Mouse (Mus musculus) kidney, adult 9 months (tissue): ENCODE results near the gene Nckap5.
"Not testable (repeated sequence)": the region's sequence is repeated elsewhere in the genome, so short reads cannot be mapped to it uniquely, and the experiment has no call there.

ENCODE experiments used
- DNase-seq: peaks from one replicate; pipeline ENCODE4 v3.0.0; 2022

Gene Nckap5

DNA sequence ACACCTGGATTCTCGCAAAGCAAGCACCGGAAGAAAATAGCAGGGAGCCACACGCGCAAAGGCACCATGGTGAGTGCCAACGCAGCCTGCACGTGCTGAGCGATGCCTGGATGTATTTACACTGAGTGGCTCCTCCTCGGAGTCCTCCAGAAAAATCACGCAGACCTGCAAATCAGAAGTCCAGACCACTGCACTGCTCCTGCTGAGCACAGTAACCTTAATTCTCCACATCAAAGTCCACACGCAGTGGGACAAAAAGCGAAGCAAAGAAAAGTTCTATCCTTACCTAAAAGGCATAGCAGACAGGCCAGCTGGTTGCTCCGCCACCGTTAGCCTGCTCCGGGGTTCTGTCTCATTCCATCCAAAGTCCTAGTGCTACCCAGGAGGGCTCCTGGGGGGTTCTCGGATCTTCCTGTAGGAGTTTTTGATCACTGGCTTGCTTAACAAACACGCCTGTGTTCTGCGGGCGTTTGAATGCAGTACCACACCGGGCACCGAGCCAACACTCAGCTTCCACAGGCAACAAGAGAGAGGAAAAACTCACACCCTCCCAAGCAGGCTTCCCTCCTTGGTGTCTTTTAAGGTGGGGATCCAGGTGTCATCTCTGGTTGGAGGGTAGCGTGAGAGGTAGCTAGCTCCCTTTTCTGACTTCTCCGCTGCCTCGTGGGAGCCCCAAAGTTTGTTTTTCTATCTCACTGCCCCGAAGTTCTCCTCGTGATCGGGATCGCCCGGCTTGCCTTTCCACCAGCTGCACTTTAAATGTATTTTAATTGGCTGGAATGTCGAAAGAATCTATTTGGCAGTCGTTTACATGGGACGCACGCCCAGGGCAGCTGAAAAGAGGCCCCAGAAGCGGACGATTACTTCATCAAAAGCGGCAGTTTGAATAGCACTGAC is at the start of gene Nckap5:
TSS of gene Nckap5 (minus strand) at position 769 of the 897 bp plus-strand sequence.
- peak; percentile 53 for DNase-seq

DNA sequence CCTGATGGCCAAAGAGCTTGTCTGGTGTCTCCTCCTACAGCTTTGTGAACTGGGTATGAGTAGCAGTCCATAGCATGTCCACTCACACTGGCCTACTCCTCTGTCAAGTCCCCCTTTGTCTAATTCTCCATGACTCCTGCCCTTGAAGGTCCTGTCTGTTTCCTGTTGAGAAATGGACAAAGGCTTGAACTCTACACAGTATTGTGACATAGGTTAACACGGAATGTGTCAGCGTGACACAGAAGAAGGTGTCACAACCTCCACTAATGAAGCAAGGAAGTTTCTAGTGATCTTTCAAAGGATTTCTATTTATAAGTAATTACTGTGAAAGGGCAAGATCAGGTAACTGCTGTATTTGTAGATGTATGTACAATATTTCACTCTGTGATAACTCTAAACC is 46.9 kb upstream of the Nckap5 start:
- DNase-seq, result no peak

DNA sequence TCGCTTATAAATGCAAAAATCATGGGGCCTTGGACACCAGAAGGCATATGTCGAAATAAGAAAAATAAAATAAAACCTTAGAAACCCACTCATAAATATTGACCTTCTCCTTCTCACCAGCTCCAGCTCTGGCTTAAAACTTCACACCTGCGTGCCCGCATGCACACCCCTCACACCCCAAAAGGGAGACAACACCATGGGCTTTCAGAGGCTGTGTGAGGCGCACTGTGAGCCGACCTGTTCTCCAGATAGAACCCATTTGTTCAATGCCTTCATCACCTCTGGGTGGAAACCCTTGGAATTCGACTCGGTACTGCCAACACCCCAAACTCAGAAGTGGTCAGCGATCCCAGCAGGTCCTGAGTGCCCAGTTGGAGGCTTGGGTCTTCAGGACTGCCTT is 37.8 kb upstream of the Nckap5 start:
- DNase-seq, result no peak

DNA sequence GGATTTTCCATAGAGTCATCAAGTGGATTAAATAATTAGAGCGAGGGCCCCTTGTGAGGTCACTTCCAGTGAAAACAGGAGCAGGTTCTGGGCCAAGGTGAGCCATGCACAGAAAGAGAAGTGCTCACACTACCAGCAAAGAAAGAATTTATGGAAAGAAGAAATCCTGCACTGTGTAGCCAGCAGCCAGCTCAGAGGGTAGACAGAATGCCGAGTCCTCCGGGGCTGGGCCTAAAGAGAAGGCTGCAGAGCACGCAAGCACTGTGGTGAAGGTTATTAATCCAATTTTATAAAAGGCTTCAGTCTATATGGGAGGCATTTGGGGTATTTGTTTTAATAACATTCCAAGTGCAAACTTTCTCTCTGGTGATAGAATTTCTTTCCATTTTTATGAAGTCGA is 37.3 kb upstream of the Nckap5 start:
- no peak for DNase-seq

DNA sequence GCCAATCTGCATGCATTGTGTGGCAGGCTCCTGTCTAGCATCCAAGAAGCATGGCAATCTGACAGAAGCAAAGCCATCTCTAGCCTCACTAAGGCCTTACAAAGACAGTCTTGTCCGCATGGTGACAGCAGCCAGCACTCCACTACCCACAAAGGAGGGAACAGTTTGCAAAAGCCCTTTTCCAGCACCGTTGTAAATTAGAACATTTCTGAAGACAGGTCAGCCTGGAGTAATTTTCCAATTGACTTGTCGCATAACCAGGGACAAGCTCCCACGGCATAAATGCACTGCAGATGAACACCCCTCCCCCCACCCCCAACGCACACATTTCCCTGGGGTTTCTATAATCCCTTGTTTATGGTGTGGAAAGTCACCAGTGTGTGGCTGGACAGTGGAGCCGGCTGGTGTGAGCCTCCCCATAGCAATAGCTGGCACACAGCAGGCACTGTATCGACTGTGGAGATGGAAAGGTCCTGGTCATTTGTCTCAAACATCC is 35.0 kb upstream of the Nckap5 start:
- DNase-seq, result no peak

DNA sequence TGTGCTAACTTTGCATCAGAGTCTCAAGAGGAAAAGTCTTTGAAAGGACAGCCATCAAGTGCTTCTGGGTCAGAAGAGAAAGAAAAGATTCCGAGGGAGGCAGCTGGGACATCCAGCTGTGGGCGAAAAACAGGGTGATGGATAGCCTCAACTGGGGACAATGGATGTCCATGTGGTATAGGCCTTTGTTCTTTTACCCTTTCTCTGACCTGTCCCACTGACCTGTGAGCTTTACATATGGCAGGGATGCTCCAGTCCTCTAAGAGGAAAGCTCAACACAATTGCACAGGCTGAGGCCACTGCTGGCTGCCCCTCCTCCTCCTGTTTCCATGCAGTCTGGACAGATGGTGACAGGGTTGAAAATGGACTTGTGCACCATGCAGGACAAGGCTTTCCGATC is 31.2 kb upstream of the Nckap5 start:
- DNase-seq, result no peak

DNA sequence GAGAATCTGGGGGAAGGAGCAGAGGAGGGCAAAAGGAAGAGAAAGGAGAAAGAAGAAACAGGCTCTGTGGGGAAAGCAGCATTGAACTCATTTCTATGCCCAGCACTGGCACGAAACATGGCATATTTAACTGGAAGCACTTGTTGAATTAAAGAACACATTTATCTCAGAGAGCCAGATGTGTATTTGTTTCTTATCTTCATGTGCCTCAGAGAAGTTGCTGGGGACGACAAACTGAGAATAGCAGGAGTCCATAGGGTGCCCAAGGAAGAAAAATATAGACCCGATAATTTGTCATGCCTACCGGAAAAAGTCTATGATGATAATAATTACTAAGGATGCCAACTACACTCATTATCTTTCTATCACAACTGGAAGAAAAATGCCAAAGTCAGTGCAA is 29.9 kb upstream of the Nckap5 start:
- DNase-seq, result no peak

DNA sequence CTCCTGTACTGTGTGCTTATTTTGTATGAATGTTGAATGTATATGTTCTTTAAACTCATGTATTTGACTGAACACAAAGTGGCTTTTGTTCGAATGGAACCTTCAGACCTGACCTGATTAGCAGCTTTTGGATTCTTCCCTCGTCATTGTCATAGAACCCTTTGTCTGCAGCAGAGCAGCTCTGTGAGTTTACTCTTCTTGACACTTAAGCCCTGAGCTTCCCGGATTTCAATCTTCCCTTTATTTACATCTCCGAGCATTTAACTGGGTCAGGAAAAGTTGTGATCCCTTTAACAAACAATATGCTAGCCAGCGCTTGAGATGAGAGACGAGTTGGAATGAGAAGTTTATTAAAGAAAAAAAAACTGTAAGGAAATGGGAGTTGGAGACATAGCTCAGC is 18.9 kb upstream of the Nckap5 start:
- DNase-seq, result no peak

DNA sequence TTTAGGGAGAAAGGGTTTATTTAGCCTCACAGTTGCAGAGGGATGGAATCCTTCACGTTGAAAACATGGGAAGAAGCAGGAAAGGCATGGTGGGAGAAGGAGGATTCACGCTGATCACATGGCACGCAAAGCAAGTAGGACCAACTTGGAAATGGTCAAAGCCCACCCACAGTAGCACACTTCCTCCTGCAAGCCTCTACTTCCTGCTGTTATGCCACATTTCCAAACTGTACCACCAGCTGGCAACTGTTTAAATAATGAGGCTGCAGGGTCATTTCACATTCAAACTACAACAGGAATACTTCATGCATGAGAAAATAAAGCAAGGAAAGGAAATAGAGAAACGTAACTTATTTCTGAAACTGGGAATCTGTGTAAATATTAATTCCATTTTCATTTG is 15.7 kb upstream of the Nckap5 start:
- no peak for DNase-seq

DNA sequence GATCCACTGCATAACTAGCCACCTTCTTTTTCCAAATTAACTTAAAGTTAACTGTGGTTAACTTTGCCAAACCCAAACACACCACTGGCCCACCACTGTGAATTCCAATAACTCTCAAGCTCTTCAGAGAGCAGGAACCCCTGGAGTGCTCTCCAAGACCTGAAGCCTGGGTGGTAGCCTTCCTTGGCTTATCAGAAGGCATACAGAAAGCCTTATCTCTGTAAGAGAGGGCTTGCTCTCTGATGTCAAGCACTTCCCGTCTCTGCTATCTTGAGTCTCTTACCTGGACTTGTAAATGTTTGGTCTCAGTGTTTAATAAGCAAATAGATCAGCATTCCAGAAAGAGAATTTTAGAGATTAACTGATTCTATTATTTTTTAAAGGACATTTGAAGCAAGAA is 2.3 kb upstream of the Nckap5 start:
- DNase-seq, result no peak

DNA sequence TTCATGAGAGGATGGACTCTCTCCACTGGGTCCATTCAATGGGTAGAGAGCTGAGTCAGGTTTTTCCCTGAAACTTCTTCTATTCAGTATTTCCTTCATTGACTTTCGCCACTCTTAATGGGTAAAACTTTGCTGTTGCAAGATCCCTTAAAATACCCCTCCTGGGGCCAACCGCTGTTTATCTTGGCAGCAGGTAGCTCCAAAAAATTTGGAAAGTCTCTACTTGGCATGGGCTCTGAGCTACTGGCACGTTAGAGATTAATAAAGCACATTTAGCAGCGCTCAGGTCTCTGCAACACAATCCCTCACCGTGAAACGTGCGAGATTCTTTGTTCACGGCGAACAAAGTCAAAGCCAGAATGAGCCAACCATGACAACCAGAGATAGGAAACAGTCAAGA is 1.6 kb downstream of the Nckap5 start:
- peak; percentile 28 for DNase-seq

DNA sequence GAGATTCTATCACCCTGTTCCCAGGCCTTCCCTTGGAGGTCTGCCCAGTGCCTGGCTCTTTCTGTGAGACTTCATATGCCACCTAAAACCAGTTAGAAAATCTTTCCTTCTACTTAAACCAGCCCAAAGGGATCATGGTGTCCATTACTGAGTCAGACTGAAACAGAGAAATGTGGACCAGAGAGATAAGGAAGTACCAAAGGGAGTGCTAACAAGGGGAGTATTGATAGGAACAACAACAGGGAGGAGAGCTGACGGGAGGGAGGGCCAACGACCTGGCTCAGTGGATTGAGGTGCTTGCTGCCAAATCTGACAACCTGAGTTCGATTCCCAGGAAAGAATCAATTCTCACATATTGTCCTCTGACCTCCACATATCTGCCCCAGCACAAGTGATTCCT is 5.8 kb downstream of the Nckap5 start:
- no peak for DNase-seq

DNA sequence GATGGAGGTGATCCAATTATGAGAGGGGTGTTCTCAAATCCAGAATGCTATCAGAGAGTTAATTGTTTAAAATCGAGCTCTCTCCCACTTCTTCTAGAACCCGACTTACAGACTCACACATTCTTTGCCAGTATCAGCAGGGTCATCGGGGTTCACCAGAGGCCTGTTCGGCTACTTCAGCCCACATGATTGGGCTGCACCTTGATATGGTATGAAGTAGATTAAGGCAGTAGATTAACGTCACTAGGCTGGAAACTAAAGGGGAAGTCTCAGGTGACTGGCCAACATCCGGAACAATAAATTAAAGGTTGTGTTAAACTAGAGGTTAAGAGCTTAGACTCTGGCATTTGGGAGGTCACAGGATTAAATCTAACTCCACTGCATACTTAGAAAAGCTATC is 8.4 kb downstream of the Nckap5 start:
- DNase-seq, result peak; percentile 10

DNA sequence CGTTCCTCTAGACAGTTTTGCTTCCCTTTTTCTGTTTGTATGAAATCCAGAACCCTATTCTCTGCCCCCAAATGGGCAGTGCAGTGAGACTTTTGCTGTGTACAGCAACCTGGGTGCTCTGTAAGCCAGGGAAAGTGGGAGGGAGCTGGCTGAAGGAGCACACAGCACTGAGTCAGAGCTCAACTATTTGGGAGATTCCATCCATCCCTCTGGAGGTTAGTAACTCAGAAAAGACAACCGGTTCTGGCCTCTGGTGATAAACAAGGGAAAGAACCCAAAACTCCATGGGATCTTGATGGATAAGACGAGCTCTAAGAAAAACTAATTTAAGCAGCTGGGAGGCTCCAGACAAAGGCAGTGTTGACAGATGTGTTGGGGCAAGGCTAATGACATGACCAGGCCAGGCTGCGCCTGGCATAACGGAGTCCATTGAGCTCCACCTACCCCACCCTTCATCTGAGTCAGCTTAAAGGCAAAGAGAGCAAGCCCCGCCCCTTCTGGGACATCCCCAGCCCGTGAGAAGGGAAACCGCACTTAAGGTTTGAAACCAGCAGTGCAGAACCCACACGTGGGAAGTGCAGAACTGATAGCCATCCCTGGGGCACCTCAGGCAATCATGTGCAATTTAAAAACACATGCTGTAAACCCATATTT is 13.1 kb downstream of the Nckap5 start:
- no peak for DNase-seq

DNA sequence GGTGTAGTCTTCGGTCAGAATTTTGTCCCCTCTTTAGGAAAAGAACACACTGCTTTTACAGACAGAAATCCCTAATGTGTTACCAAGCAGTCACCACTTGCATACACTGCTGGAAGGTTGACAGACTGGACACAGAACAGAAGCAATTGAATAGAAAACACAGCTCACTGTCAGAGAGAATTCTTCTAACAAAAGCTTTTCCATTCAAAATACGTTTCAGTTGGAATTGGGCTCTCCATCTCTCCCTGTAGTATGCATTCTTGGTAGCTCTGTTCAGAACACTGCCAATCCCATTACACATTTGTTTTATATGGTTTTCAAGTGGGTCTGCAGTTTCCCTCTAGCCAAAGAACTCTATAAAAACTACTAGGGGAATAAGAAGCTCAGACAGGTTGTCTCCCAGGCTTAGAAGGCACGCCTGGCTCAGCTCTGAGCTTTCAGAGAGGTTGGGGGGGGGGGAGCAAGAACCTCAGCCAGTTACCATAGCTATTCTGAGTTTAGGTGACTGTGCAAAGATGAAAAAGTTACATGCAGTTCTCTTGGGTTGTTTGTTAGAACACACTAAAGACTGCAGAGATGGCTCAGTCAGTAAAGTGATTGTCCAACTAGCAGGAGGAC is 23.5 kb downstream of the Nckap5 start:
- no peak for DNase-seq

DNA sequence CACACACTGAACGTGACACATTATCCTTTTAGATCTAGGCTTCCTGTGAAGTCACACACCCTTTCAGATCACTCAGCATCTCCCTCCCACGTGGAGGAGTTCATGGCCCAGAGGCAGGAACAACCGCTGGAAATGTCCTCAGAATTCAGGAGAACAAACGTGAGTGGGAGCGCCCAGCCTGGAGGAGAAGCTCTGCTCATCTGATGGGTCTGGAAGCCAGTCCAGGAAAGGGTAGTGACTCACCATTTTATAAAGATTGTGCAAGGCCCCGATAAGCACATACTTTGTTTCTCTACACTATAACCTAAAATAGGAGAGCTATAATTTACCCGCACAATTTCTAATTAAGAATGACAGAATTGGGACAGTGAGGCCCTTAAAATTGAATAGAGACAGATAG is 24.1 kb downstream of the Nckap5 start:
- no peak for DNase-seq

DNA sequence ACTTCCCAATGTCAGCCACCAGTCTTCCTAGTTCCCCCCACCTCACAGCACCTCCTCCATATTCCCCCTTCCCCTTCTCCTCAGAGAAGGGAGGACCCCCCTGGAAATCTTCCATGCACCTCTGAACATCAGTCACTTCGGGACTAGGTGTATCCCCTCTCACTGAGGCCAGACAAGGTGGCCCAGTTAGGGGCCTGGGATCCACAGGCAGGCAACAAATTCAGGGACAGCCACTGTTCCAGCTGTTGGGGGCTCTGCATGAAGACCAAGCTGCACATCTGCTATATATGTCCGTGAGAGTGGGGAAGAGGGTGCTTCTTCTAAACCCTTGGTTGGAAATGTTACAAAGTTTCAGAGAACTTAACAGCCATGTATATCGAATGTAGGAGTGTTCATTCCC is 28.2 kb downstream of the Nckap5 start:
- no peak for DNase-seq

DNA sequence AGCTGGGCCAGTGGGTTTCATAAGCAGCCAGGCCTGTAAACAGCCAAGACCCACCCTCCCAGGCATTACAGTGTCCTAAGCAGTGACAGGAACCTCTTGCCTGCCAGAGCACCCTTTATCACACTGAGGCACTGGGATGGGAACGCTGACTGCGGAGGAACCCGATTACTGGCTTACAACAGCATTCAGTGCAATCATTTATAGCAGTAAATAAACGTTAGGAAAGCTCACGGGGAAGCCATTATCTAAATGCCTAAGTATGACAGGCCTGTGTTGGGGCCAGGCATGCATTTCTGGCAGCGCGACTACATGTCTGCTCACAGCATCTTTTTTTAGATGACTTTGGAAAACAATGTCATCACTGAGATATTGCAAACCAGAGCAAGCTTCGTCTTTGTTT is 28.9 kb downstream of the Nckap5 start:
- no peak for DNase-seq

DNA sequence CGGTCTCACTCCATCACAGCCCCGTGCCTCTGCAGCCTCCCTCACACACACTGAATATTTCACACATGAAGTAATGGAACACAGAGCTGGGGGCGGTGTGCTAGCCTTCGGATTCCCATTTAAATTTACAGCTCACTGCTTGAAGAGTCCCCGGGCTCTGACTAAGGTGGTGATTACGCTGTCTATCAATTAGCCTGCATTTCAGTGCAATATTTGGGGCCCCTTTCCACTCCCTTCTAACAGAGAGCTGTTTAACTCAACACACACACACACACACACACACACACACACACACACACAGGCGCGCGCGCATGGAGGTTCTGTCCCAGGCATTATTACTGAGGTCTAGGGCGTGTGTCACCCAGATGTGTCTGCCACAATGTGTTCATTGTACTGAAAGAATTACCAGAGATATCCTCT is 31.2 kb downstream of the Nckap5 start:
- no peak for DNase-seq

DNA sequence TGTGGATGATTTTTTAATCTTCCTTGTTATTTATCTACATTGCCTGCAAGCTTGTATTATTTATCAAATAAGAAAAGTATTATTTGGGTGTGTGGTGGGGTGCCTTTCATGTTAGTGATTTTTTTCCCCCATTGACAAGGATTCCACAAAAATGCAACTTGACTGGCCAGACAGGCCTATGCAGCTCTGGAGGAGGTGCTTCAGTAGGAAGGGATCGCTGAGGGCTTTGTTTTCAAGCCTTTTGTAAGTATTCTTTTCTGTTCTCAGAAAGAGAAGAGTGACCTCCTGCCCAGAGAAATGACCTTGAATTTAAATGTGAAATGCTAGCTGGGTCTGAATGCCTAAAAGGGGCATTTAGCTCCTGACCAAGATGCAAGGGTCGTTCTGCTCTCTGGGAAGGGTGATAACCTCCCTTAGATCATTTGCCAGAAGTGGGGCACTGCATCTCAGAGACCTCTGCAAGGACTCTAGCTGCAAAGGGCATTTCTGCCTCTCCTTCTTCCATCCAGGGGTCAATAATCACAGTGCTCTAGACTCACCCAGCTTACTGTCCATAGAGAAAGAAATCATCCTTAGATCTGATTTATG is 50.2 kb downstream of the Nckap5 start:
- DNase-seq, result not testable (repeated sequence)

DNA sequence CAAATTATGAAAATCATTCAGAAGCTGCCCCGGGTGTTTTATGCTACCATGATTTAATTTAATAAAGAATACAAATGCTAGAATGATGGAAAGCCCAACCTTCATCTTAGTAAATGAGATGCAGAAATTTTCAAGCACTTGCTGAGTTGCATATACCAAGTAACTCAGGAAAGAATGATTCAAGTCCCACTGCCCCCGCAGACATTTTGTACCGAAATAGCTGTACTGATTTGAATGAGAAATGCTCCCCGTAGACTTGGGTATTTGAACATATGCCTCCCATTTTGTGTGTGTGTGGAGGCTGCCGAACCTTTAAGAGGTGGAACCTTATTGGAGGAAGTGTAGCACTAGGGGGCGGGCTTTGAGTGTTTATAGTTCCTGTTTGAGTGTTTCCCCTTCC is 56.7 kb downstream of the Nckap5 start:
- DNase-seq, result not testable (repeated sequence)

DNA sequence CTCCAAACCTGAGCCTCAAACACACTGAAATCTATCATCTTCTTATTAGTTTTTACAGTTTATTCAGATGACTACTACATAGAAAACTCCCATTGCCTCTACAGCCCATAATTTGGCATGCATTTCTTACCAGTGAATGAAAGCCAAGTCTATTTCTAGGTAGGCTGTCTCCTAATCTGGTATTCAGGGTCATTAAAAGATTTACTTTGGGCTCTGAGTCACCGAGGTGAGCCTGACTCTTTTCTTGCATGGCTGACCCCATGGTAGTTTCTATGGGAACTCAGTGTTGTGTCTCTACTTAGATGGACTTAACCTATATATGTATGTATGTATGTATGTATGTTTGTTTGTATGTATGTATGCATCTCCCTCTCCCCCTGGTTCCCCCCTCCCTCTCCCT is 63.6 kb downstream of the Nckap5 start:
- DNase-seq, result peak; percentile 13

DNA sequence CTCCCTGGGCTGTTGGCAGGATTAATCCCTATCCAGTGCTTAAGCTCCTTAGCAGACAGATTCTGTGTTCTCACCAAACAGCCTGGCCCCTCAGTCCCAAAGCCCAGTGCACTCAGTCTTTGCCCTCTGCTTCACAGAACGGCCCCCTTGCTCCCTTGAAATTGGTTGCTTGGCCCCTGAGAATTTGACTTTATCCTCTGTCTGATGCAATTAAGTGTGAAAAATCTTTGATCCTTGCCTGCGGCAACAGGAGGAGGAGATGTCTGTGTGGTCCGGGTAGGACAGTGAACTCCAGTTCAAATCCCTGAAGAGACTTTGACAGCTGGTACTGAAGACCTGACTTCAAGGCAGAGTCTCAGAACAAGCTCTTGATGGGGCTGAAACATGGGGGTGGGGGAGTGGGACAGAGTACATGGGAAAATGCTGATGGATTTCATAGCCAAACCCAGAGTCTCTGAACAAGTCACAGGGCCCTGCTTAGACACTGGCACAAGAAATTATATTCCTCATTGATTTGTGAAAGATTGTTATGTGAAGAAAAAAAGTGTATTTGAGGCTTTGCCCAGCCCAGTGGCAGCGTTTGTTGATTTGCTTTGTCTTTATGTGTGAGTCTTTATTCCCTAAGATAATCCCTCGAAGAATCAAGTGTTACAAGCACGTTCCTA is 65.0 kb downstream of the Nckap5 start:
- DNase-seq, result no peak
